Mouse (Mus musculus): ENCODE data around the gene Zfp36l3.

GRCm38 (mm10) chrX:53776276-53776675 lies at the start of gene Zfp36l3:
- TF ChIP-seq POLR2A (IDR thresholded peaks at IDR 0.05; ENCODE audit: low read depth, low read length) (no peak), CTCF (IDR thresholded peaks at IDR 0.05; ENCODE audit: extremely low read depth, insufficient read length, insufficient replicate concordance, low read depth, low read length) (no peak)
